Mouse (Mus musculus): ENCODE data around the gene Lifr.

DNA sequence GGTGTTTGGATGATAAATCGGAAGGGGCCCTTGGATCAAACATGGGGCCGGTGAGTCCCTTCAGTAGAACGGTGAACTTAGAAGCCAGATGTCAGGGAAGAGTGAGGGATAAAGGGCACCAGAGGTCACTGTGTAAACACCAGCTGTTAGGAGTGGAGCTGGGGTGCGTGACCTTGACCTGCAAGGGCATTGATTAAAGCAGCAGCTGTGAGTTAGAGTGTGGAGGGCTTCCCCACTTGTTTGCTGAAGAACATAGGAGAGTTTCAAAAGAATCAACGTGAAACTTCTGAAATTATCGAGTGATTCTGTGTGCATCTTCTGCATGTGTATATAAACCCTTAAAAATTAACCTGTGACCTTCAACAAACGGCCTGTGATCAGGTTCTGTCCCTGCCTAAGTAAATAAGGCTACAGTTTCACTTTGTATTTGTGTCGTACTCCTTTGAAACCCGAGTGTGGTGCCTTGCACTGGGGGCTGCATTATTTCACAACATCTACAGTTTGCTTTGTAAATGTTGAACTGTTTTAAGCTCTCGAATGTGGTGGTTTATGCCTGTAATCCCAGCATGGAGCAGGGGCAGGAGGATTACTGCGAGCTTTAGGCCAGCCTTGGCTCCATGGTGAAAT, 77.6 kb downstream of the Lifr start:
- TF ChIP-seq CTCF (IDR thresholded peaks at IDR 0.05; ENCODE audit: borderline replicate concordance, insufficient read depth, low read length) = no peak
- no peak for TF ChIP-seq POLR2A (IDR thresholded peaks at IDR 0.05; ENCODE audit: low read depth, low read length)

All from embryonic fibroblast, embryonic 13.5 days (primary cell).